Mouse (Mus musculus) liver, embryonic 15.5 days (tissue): ENCODE measurements at regions not wholly inside any gene's neighbourhood (a gene's known extent, or its start where the extent isn't known, plus 50 kb on each side); places are given as distances from the start of the nearest gene placed in this dataset.

ENCODE experiments used
- ATAC-seq: fragments of 200-750 bp; cut with Nextera tagmentation; 2 replicates; pipeline ENCODE4 v1.8.0; 2017; ENCODE audit warnings: moderate number of reproducible peaks, mild to moderate bottlenecking, moderate library complexity; ENCODE audit not compliant: insufficient read depth
- H3K27ac ChIP-seq: fragments of 300-500 bp; sonication (generic); replicated peaks from 2 replicates; pipeline ENCODE4 v1.5.1; 2015; ENCODE audit warnings: mild to moderate bottlenecking, inconsistent platforms
- H3K27me3 ChIP-seq: fragments of 300-500 bp; sonication (generic); 2 replicates; pipeline ENCODE4 v1.6.1; 2015; ENCODE audit warnings: mild to moderate bottlenecking, inconsistent platforms
- H3K36me3 ChIP-seq: fragments of 300-500 bp; sonication (generic); replicated peaks from 2 replicates; pipeline ENCODE4 v1.6.1; 2015; ENCODE audit warnings: moderate library complexity, mild to moderate bottlenecking, inconsistent platforms
- H3K4me1 ChIP-seq: fragments of 300-500 bp; sonication (generic); replicated peaks from 2 replicates; pipeline ENCODE4 v1.6.1; 2015; ENCODE audit warnings: inconsistent platforms
- H3K4me2 ChIP-seq: fragments of 300-500 bp; sonication (generic); 2 replicates; pipeline ENCODE4 v1.6.1; 2015; ENCODE audit warnings: moderate library complexity, mild to moderate bottlenecking, inconsistent platforms
- H3K4me3 ChIP-seq: fragments of 300-500 bp; sonication (generic); replicated peaks from 2 replicates; pipeline ENCODE4 v1.5.1; 2015; ENCODE audit warnings: mild to moderate bottlenecking, inconsistent platforms
- H3K9ac ChIP-seq: fragments of 300-500 bp; sonication (generic); 2 replicates; pipeline ENCODE4 v1.6.1; 2015; ENCODE audit warnings: moderate library complexity, mild to moderate bottlenecking, inconsistent platforms
- H3K9me3 ChIP-seq: fragments of 300-500 bp; sonication (generic); replicated peaks from 2 replicates; pipeline ENCODE4 v1.6.1; 2016; ENCODE audit warnings: inconsistent platforms
- WGBS: fragments of 180-500 bp; shearing (Covaris S2); methylation state at CpG from one replicate; pipeline ENCODE4 v1.1.7; 2015; ENCODE audit warnings: mixed read lengths; ENCODE audit not compliant: insufficient replicate concordance; 5-methylcytosine and 5-hydroxymethylcytosine counted together

DNA sequence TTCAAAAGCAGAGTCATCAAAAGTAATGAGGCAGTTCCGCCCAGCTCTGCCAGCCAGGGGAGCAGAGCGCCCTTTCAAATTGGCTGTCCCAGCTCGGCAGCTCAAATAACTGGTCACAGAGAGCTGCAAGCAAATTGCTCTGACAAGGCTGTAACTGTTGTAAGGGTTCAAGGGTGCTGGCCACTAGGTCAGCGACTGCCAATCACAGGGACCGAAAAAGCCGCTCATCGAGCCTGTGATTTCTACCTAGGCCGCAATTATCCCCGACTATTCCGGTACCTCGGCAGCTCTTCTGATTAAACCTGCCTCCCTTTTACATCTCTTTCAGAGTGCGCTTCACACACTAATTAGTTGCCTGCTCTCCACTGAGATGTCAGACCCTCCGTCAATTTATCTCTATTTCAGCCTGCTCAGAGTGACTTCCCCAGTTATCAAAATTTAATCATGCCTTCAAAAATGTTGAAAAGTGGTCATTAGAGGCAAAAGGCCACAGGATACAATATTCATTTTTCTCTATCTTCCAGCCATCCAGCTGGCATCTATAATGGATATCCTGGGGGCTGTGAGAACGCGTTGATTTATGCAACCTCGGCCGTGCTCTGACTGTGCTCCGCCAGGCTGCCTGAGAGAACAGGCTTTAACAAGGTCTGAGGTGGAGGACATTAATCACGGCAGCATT is 606.7 kb downstream of the Psat1 start:
- Histone ChIP-seq H3K4me3 (no peak overlapping the region), H3K27me3 (no peaks in the 10 kb centered on the region), H3K4me1 (no peaks in the 10 kb centered on the region), H3K36me3 (no peaks in the 10 kb centered on the region), H3K9ac (no peak overlapping the region), H3K4me2 (no peak overlapping the region), H3K9me3 (no peaks in the 10 kb centered on the region), H3K27ac (no peak overlapping the region)
- ATAC-seq, result no peak
- WGBS, result 60% methylated on average over 19 of the region's 19 CpGs

DNA sequence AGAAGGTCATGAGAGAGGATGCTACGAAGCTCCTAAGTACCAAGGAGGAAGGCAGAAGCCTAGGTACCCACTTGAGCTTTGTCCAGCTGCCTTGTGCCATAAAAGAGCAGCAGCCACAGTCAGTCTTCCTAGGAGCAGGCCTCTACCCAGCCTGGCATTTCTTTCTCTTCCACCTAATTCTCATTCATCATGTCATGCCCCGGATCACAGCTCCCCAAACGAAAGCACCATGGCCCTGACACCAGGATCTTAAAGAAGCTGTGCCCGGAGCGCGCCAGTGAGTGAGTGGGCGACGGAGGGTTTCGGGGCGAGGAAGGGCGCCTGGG is 607.2 kb downstream of the Psat1 start:
- Histone ChIP-seq H3K4me1 (no peaks in the 10 kb centered on the region), H3K27me3 (no peaks in the 10 kb centered on the region), H3K9ac (no peak overlapping the region), H3K27ac (no peak overlapping the region), H3K36me3 (no peaks in the 10 kb centered on the region), H3K9me3 (no peaks in the 10 kb centered on the region), H3K4me2 (no peak overlapping the region), H3K4me3 (no peak overlapping the region)
- WGBS, result 45% methylated on average over 11 of the region's 11 CpGs
- no peak for ATAC-seq

DNA sequence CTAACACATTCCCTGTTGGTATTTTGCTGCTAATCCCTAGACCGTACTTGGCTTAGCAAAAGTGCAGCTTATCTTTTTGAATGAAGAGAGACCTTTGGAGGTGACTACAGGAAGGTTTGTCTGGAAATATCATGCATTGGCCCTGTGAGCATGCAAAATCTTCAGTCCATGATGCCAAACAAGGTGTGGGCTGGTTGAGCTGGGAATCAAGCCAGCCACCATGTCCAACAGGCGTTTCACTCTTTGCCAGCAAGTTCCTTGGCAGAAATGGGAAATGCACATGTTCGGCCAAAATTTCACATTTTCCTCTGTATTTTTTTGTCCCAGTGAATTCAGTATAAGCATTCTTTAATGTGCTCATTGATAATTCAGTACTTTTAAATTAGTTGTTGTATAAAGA is 617.0 kb downstream of the Psat1 start:
- no peak overlapping the region for H3K4me2 ChIP-seq
- no peaks in the 10 kb centered on the region for H3K36me3 ChIP-seq
- no peak overlapping the region for H3K4me3 ChIP-seq
- no peaks in the 10 kb centered on the region for H3K27me3 ChIP-seq
- ATAC-seq, result no peak
- H3K4me1 ChIP-seq, result no peaks in the 10 kb centered on the region
- H3K27ac ChIP-seq, result no peak overlapping the region
- H3K9ac ChIP-seq, result no peak overlapping the region
- WGBS, result 65% methylated on average over 3 of the region's 3 CpGs
- no peaks in the 10 kb centered on the region for H3K9me3 ChIP-seq

DNA sequence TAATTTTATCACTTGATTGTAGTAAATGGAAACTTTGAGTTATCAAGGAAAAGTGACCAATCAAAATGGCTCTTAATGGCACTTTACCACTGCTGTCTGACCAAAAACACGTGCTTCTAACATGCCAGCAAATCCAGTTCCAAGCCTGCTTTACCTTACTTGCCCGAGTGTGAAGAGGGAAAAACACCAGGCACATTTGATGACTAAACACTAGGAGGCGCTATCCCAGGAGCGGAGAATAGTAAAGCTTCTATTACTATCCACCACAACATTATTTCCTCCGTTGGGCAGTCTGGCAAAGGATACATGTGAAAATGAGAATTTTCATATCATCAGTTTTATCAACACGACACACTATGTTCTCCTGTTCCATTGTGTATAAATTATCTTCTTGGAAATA is 647.7 kb downstream of the Psat1 start:
- Histone ChIP-seq H3K4me2 (no peak overlapping the region), H3K4me1 (no peaks in the 10 kb centered on the region), H3K36me3 (no peaks in the 10 kb centered on the region), H3K27me3 (no peaks in the 10 kb centered on the region), H3K4me3 (no peak overlapping the region), H3K9me3 (no peaks in the 10 kb centered on the region), H3K27ac (no peak overlapping the region), H3K9ac (no peak overlapping the region)
- ATAC-seq, result no peak
- 24% methylated on average over 6 of the region's 6 CpGs for WGBS

DNA sequence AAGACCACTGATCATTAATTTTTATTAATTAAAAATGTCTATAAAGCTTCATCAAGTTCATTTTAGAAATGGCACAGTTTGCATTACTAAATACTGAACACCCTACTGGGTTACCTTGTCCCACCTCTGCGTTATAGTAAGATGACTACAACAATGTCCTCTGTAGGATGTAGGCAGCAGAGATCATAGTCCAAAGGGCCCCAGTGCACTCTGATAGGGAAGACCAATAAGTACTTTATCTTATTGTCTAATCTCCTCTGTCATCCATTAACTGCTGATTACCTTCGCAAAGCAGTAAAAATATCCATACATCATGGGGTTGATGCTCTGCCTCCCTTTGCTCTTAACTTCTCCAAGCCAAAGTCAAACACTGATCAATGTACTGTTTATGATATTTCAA is 662.1 kb downstream of the Psat1 start:
- Histone ChIP-seq H3K27me3 (no peaks in the 10 kb centered on the region), H3K4me1 (no peaks in the 10 kb centered on the region), H3K4me2 (no peak overlapping the region), H3K36me3 (no peaks in the 10 kb centered on the region), H3K9me3 (no peaks in the 10 kb centered on the region), H3K9ac (no peak overlapping the region), H3K27ac (no peak overlapping the region), H3K4me3 (no peak overlapping the region)
- no peak for ATAC-seq
- 63% methylated on average over 2 of the region's 2 CpGs for WGBS

DNA sequence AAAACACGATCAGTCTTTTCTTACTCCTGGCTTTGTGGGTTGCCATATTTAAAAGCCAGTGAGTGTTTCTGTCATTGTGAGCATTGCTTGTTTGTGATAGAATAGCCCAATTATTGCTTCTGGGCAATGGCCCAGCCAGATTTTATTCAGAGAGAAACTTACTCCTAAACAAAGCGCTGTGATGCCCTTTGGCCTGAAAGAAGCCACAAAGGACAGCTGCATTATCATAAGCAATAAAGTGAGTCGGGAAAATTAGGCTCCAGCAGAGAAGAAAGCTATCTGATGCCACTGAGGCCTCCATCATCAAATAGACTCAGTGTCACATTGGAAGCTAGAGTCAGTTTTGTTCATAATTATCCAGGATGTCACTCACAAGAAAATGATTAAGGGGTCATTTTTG is 644.9 kb upstream of the Tle4 start:
- Histone ChIP-seq H3K4me3 (no peak overlapping the region), H3K9me3 (no peaks in the 10 kb centered on the region), H3K27me3 (no peaks in the 10 kb centered on the region), H3K4me1 (no peaks in the 10 kb centered on the region), H3K9ac (no peak overlapping the region), H3K4me2 (no peak overlapping the region), H3K27ac (no peak overlapping the region), H3K36me3 (no peaks in the 10 kb centered on the region)
- WGBS, result 57% methylated on average over 3 of the region's 3 CpGs
- no peak for ATAC-seq

DNA sequence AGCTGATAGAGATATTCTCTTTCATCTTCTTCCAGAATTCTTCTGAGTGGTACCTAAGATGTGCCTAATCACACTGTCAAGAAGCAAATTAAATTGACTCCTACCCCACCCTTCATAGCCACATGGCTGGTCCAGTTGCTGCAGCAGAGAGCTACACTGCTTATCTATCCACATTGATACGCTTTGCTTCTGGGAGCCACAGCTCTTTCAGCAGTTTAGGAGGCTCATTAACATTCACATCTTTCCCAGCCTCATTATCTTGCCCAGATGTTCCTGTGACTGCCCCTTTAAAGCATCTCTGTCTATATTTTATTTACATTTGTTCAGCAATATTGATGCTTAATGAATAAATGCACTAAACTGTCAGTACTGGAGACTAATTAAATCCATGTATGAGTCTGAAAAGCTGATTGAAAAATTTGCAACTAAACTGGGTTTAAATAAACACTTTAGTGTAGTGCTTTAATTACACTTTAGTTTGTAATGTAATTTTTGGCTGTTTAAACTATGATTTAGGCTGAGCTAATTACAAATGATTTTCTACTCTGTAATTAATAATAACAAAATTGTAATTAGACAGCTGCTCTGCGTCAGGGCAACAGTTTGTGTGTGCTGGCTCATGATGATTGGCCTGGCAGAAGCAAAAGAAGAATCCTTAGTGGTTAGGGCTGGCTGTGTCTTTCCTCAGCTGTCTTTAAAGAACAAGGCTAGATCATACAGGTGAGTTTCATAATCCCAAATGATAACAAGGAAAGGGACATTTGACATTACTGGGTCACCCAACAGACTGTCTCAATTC is 632.5 kb upstream of the Tle4 start:
- no peaks in the 10 kb centered on the region for H3K27me3 ChIP-seq
- H3K4me2 ChIP-seq, result no peak overlapping the region
- no peak overlapping the region for H3K9ac ChIP-seq
- H3K4me3 ChIP-seq, result no peak overlapping the region
- H3K27ac ChIP-seq, result no peak overlapping the region
- no peaks in the 10 kb centered on the region for H3K9me3 ChIP-seq
- H3K4me1 ChIP-seq, result no peaks in the 10 kb centered on the region
- WGBS, result 42% methylated on average over 2 of the region's 2 CpGs
- ATAC-seq, result no peak
- no peaks in the 10 kb centered on the region for H3K36me3 ChIP-seq

DNA sequence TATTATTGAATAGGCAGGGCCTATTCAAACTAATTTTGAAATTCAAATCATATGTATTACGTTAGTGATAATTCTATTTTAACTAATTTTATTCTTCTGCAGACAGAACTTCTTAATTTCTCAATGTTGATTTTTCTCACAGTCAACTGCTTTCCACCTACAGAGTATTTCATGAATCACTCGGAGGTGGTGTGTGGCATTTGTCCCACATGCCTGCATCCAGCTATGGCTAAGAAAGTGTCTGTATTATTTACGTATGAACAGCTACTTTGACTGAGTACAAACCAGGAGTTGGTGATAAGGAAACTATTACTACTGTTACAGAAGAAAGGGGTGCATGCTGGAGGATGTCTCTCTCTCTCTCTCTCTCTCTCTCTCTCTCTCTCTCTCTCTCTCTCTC is 619.5 kb upstream of the Tle4 start:
- Histone ChIP-seq H3K4me3 (no peak overlapping the region), H3K27me3 (no peaks in the 10 kb centered on the region), H3K9me3 (no peaks in the 10 kb centered on the region), H3K27ac (no peak overlapping the region), H3K4me2 (no peak overlapping the region), H3K4me1 (no peaks in the 10 kb centered on the region), H3K36me3 (no peaks in the 10 kb centered on the region), H3K9ac (no peak overlapping the region)
- 55% methylated on average over 3 of the region's 3 CpGs for WGBS
- ATAC-seq, result no peak

DNA sequence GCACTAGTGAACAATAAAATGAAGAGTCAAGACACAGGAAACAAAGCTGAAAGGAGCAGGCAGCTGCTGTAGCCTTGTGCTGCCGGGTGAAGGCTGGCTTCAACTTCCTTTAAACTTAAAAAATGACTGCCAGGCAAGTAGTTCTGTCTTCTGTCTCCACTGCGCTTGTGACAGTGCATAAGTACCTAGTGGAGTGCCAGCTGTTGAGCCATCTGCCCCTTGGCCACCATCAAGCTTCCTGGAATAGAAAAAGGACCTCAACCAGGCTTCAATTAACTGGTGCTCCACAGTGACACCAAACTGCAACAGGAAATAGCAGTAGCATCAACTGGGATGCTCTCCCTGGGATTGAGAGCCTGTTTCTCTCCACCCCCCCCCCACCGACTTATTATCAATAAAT is 616.8 kb upstream of the Tle4 start:
- Histone ChIP-seq H3K36me3 (no peaks in the 10 kb centered on the region), H3K27me3 (no peaks in the 10 kb centered on the region), H3K9me3 (no peaks in the 10 kb centered on the region), H3K27ac (no peak overlapping the region), H3K9ac (no peak overlapping the region), H3K4me3 (no peak overlapping the region), H3K4me2 (no peak overlapping the region), H3K4me1 (no peaks in the 10 kb centered on the region)
- 27% methylated on average over 3 of the region's 3 CpGs for WGBS
- no peak for ATAC-seq

DNA sequence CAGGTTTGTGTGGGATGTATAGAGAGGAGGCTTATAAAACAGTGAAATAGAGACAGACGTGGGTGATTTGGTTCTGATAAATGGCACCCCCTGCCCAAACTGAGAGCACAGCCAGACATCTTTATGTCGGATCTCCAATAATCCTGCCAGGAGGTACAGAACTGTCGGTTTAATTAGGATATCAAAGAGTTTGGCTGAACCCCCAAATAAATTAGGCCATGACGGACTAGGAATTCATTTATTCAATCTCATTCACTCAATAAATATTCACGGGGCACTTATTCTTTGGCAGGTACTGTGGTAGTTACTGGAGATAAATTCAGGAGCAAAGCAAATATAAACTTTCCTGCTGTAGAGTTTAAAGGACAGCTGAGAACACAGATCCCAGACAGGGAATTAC is 615.0 kb upstream of the Tle4 start:
- no peaks in the 10 kb centered on the region for H3K9me3 ChIP-seq
- no peak overlapping the region for H3K4me2 ChIP-seq
- no peaks in the 10 kb centered on the region for H3K4me1 ChIP-seq
- H3K9ac ChIP-seq, result no peak overlapping the region
- ATAC-seq, result no peak
- no peaks in the 10 kb centered on the region for H3K27me3 ChIP-seq
- H3K27ac ChIP-seq, result no peak overlapping the region
- H3K4me3 ChIP-seq, result no peak overlapping the region
- 56% methylated on average over 5 of the region's 5 CpGs for WGBS
- no peaks in the 10 kb centered on the region for H3K36me3 ChIP-seq

DNA sequence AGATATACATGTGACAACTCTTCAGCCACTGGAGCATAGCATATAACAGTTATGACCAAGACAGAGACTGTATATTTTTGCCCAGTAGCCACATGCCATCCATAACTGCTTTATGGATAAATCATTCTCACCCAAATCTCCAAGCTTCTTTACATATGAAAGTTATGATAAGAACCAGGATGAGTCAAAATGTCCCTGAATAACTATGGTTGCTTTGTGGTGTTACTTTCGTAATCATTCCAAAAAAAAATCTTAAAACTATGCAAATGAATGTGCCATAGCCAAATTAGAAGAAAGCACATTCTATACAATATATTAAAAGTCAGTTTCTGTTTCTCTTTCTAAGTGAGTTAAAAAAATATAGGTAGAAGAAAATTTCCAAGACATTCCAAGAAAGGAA is 605.2 kb upstream of the Tle4 start:
- H3K27ac ChIP-seq, result no peak overlapping the region
- H3K36me3 ChIP-seq, result no peaks in the 10 kb centered on the region
- no peaks in the 10 kb centered on the region for H3K27me3 ChIP-seq
- no peak for ATAC-seq
- 51% methylated on average over 1 of the region's 1 CpGs for WGBS
- no peak overlapping the region for H3K4me3 ChIP-seq
- no peaks in the 10 kb centered on the region for H3K4me1 ChIP-seq
- H3K4me2 ChIP-seq, result no peak overlapping the region
- no peak overlapping the region for H3K9ac ChIP-seq
- H3K9me3 ChIP-seq, result no peaks in the 10 kb centered on the region

DNA sequence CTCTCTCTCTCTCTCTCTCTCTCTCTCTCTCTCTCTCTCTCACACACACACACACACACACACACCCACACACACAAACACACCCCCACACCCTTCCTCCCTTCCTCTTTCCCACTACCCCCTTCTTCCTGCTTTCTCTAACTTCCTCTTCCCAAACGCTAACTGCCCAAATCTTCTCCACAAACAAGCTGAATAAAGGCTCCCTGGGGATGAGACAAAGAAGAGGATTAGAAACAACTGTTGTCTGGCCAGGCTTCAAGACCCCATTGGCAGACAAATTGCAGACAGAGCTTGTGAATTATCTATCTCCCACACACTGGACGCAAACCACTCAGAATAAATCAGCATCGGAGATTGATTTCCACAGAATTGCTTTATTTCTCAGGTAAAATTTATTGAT is 603.4 kb upstream of the Tle4 start:
- no peaks in the 10 kb centered on the region for H3K36me3 ChIP-seq
- no peak overlapping the region for H3K27ac ChIP-seq
- 42% methylated on average over 3 of the region's 3 CpGs for WGBS
- H3K4me3 ChIP-seq, result no peak overlapping the region
- no peak for ATAC-seq
- no peak overlapping the region for H3K4me2 ChIP-seq
- H3K4me1 ChIP-seq, result no peaks in the 10 kb centered on the region
- no peaks in the 10 kb centered on the region for H3K9me3 ChIP-seq
- H3K27me3 ChIP-seq, result no peaks in the 10 kb centered on the region
- H3K9ac ChIP-seq, result no peak overlapping the region
